Comparison of ENCODE assay signal across 8 mouse cellular contexts in the genomic region with DNA sequence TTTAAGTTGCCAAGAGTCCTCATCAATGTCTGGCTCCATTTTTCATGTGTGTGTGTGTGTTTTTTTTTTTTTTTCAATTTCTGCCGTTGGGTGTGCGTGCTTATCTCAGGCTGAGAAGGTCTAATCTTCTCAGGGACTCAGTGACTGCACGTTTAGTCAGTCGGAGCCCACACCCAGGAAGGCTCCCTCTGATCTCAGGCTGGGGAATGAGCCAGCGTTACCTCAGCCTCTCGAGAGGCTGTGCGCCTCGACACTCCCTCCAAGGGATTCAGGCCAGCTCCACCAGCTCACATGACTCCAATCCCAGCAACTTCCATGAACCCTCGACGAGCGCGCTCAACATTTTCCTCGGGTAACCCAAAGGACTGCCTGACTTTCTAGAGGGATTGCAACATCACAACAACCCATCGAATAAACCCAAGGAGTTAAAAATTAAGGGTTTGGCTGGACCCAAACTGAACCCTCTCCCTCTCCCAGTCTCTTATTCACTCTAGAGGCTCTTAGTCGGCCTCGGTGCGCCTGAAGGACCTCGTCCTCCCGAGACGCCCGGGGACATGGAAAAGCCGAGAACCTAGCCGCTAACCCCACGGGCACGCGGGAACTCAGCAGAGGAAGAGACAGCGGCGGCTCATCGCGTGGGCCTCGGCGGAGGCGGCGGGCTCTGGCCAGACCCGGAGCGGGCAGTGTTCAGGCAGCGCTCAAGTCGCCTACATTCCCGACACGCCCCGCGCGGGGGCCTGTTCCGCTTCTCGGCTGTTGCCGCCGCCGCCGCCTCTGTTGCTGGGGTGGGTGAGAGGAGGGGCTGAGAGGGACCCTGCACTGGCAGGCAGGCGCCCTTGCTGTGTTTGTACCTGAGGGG. TPM values are rescaled to one million over a fixed set of nuclear protein-coding genes. Genes with fewer than 3 reads are reported as not detected.
A peak's percentile ranks its signal among the peaks of the same experiment; 100 is the strongest.
DNase-seq lines count a peak whose midpoint lies in the region; ATAC-seq and TF ChIP-seq lines count a peak whose summit lies in the region.

Stam (plus strand) TSS at position 737 of the 859 bp plus-strand sequence.

- H3K27me3 ChIP-seq in CH12.LX (replicated peaks), result no peaks in the 10 kb centered on the region
- no peaks in the 10 kb centered on the region for H3K27me3 ChIP-seq in forebrain, embryonic 11.5 days (ENCODE audit: control insufficient read depth, insufficient read depth, low read length)
- H3K27me3 ChIP-seq in heart, embryonic 16.5 days (ENCODE audit: control insufficient read depth, insufficient read depth, low read length), result no peaks in the 10 kb centered on the region
- no peaks in the 10 kb centered on the region for H3K27me3 ChIP-seq in liver, embryonic 15.5 days
- H3K27me3 ChIP-seq in neural tube, embryonic 12.5 days (replicated peaks), result no peaks in the 10 kb centered on the region

- H3K9ac ChIP-seq in CH12.LX (ENCODE audit: insufficient read depth, low read depth), result peak within 1 kb of the TSS; percentile 76
- H3K9ac ChIP-seq in forebrain, embryonic 11.5 days (ENCODE audit: low read length), result peak within 1 kb of the TSS; percentile 80
- peak within 1 kb of the TSS; percentile 92 for H3K9ac ChIP-seq in heart, embryonic 16.5 days (ENCODE audit: low read length)
- peak within 1 kb of the TSS; percentile 96 for H3K9ac ChIP-seq in liver, embryonic 15.5 days
- peak within 1 kb of the TSS; percentile 89 for H3K9ac ChIP-seq in neural tube, embryonic 12.5 days

- WGBS in forebrain, embryonic 11.5 days, result 0% methylated on average over 44 of the region's 50 CpGs
- WGBS in heart, embryonic 16.5 days, result under 1% methylated on average over 50 of the region's 50 CpGs
- WGBS in liver, embryonic 15.5 days (ENCODE audit: insufficient replicate concordance), result under 1% methylated on average over 50 of the region's 50 CpGs
- WGBS in neural tube, embryonic 12.5 days, result under 1% methylated on average over 45 of the region's 50 CpGs

- peak within 1 kb of the TSS; percentile 98 for H3K4me2 ChIP-seq in CH12.LX (ENCODE audit: insufficient read depth, low read depth, poor library complexity, severe bottlenecking)
- H3K4me2 ChIP-seq in forebrain, embryonic 11.5 days (ENCODE audit: low read depth, low read length, severe bottlenecking), result peak within 1 kb of the TSS; percentile 78
- peak within 1 kb of the TSS; percentile 85 for H3K4me2 ChIP-seq in heart, embryonic 16.5 days (ENCODE audit: low read depth, low read length)
- H3K4me2 ChIP-seq in liver, embryonic 15.5 days, result peak within 1 kb of the TSS; percentile 75
- H3K4me2 ChIP-seq in neural tube, embryonic 12.5 days (replicated peaks), result peak within 1 kb of the TSS; percentile 57

- in situ Hi-C loops in CH12.LX (cut with MboI; ENCODE audit: low pct_ligation_motif_present, low pct_unique_long_range_greater_than_20kb, low sequenced_read_pairs), result no loop called here

- H3K27ac ChIP-seq in CH12.LX (ENCODE audit: insufficient read depth, low read depth), result peak within 1 kb of the TSS; percentile 61; the same call in 1 of the 2 replicates
- H3K27ac ChIP-seq in forebrain, embryonic 11.5 days (ENCODE audit: low read depth, low read length), result peak within 1 kb of the TSS; percentile 82
- peak within 1 kb of the TSS; percentile 98 for H3K27ac ChIP-seq in heart, embryonic 16.5 days (ENCODE audit: low read length)
- H3K27ac ChIP-seq in liver, embryonic 15.5 days (replicated peaks), result peak within 1 kb of the TSS; percentile 100
- peak within 1 kb of the TSS; percentile 77 for H3K27ac ChIP-seq in neural tube, embryonic 12.5 days

- dilution Hi-C loops in CH12.LX (cut with MboI; ENCODE audit: extremely low pct_ligation_motif_present, extremely low pct_unique_long_range_greater_than_20kb, low sequenced_read_pairs), result no loop called here

- H3K36me3 ChIP-seq in CH12.LX (replicated peaks in 1 of 2; ENCODE audit: control insufficient read depth in 1 of 2, insufficient read depth in 1 of 2, low read length in 1 of 2), result no peaks in the 10 kb centered on the region
- no peaks in the 10 kb centered on the region for H3K36me3 ChIP-seq in forebrain, embryonic 11.5 days (ENCODE audit: control insufficient read depth, insufficient read depth, low read length)
- no peaks in the 10 kb centered on the region for H3K36me3 ChIP-seq in heart, embryonic 16.5 days (ENCODE audit: control insufficient read depth, insufficient read depth)
- H3K36me3 ChIP-seq in liver, embryonic 15.5 days (replicated peaks), result no peaks in the 10 kb centered on the region
- no peaks in the 10 kb centered on the region for H3K36me3 ChIP-seq in neural tube, embryonic 12.5 days

- H3K9me3 ChIP-seq in CH12.LX (replicated peaks; ENCODE audit: low read length), result no peaks in the 10 kb centered on the region
- H3K9me3 ChIP-seq in forebrain, embryonic 11.5 days (ENCODE audit: control insufficient read depth, low read length), result no peaks in the 10 kb centered on the region
- H3K9me3 ChIP-seq in heart, embryonic 16.5 days (replicated peaks; ENCODE audit: control insufficient read depth, low read length), result no peaks in the 10 kb centered on the region
- no peaks in the 10 kb centered on the region for H3K9me3 ChIP-seq in liver, embryonic 15.5 days (replicated peaks)
- H3K9me3 ChIP-seq in neural tube, embryonic 12.5 days, result no peaks in the 10 kb centered on the region

- peaks cover 0 to 22% of the 10 kb centered on the region in 2 experiments; a peak in 2 of 4 replicates for H3K4me1 ChIP-seq in CH12.LX (ENCODE audit: control insufficient read depth in 1 of 2, insufficient read depth in 2 of 2)
- H3K4me1 ChIP-seq in forebrain, embryonic 11.5 days (replicated peaks; ENCODE audit: control insufficient read depth, insufficient read depth, low read length), result no peaks in the 10 kb centered on the region
- peaks cover 17% of the 10 kb centered on the region for H3K4me1 ChIP-seq in heart, embryonic 16.5 days (ENCODE audit: control insufficient read depth, insufficient read depth, low read length)
- peaks cover 41% of the 10 kb centered on the region for H3K4me1 ChIP-seq in liver, embryonic 15.5 days (replicated peaks)
- H3K4me1 ChIP-seq in neural tube, embryonic 12.5 days, result peaks cover 11% of the 10 kb centered on the region

- H3K79me2 ChIP-seq in CH12.LX (replicated peaks; ENCODE audit: control insufficient read depth, extremely low read depth, insufficient read depth, poor library complexity, severe bottlenecking), result peaks cover 5% of the 10 kb centered on the region; the same call in 1 of the 2 replicates

- TF ChIP-seq CTCF in CH12.LX (conservative IDR thresholded peaks at IDR 0.05 in 1 of 2, IDR thresholded peaks at IDR 0.05 in 1 of 2; ENCODE audit: low read depth in 2 of 2, low read length in 2 of 2), result no peak; a peak in 1 of 4 replicates

- TF ChIP-seq POLR2A in CH12.LX (IDR thresholded peaks at IDR 0.05; ENCODE audit: low read depth, low read length), result peak; percentile 86

- no peak for TF ChIP-seq EP300 in CH12.LX (IDR thresholded peaks at IDR 0.05; ENCODE audit: low read length)

- peak within 1 kb of the TSS; percentile 88 to 96 (median 91) for H3K4me3 ChIP-seq in CH12.LX (replicated peaks in 1 of 3; ENCODE audit: low read depth in 2 of 3, low read length in 2 of 3, poor library complexity in 1 of 3)
- H3K4me3 ChIP-seq in forebrain, embryonic 11.5 days (ENCODE audit: low read depth, low read length), result peak within 1 kb of the TSS; percentile 84
- peak within 1 kb of the TSS; percentile 99 for H3K4me3 ChIP-seq in heart, embryonic 16.5 days (ENCODE audit: low read length)
- peak within 1 kb of the TSS; percentile 98 for H3K4me3 ChIP-seq in liver, embryonic 15.5 days (replicated peaks)
- peak within 1 kb of the TSS; percentile 70 for H3K4me3 ChIP-seq in neural tube, embryonic 12.5 days

- peak; percentile 79 for DNase-seq in CH12.LX (ENCODE audit: extremely low read depth)
- DNase-seq in c-Kit-positive CD71-positive TER-119-negative erythroid progenitor cells, embryonic 14.5 days (ENCODE audit: low read depth), result peak; percentile 77
- DNase-seq in forebrain, embryonic 11.5 days (ENCODE audit: low spot score), result peak; percentile 96
- DNase-seq in kidney, postnatal 36 days, result peak; percentile 90 to 94
- DNase-seq in telencephalon, adult 2 months (ENCODE audit: low read depth, low spot score), result peak; percentile 88

- no peak for TF ChIP-seq RAD21 in CH12.LX (IDR thresholded peaks at IDR 0.05; ENCODE audit: low read depth, low read length)

- peak; percentile 98 for ATAC-seq in forebrain, embryonic 11.5 days (replicated peaks; ENCODE audit: low FRiP score)
- peak; percentile 93 for ATAC-seq in heart, embryonic 16.5 days (replicated peaks; ENCODE audit: extremely low read depth, insufficient read depth, low FRiP score)
- peak; percentile 97 for ATAC-seq in liver, embryonic 15.5 days (ENCODE audit: insufficient read depth)
- peak; percentile 98 for ATAC-seq in neural tube, embryonic 12.5 days (ENCODE audit: low FRiP score, low read depth)

TF ChIP-seq in CH12.LX, 34 proteins besides CTCF, POLR2A, EP300 and RAD21 (continues in another document):
- TF ChIP-seq ZNF384 (IDR thresholded peaks at IDR 0.05; ENCODE audit: low read depth, low read length), result peak; percentile 65
- TF ChIP-seq PAX5 (IDR thresholded peaks at IDR 0.05; ENCODE audit: low read length), result no peak
- peak; percentile 58 for TF ChIP-seq BHLHE40 (IDR thresholded peaks at IDR 0.05; ENCODE audit: low read depth, low read length)
- TF ChIP-seq ETS1 (conservative IDR thresholded peaks at IDR 0.05; ENCODE audit: low read depth, low read length), result no peak
- TF ChIP-seq TCF12 (IDR thresholded peaks at IDR 0.05; ENCODE audit: low read depth, low read length), result no peak
- TF ChIP-seq MAFK (IDR thresholded peaks at IDR 0.05; ENCODE audit: insufficient replicate concordance, low read length), result no peak
- peak; percentile 85 for TF ChIP-seq HCFC1 (IDR thresholded peaks at IDR 0.05; ENCODE audit: low read depth, low read length)
- TF ChIP-seq TBP (conservative IDR thresholded peaks at IDR 0.05; ENCODE audit: low read depth, low read length), result peak; percentile 75
- peak; percentile 78 for TF ChIP-seq SIN3A (IDR thresholded peaks at IDR 0.05; ENCODE audit: low read length)
- TF ChIP-seq NELFE (IDR thresholded peaks at IDR 0.05; ENCODE audit: low read depth, low read length), result peak; percentile 93
- 0 out of 2 replicates have a peak, but pooled peaks have one; percentile 35 for TF ChIP-seq UBTF (IDR thresholded peaks at IDR 0.05; ENCODE audit: low read depth, low read length)
- no peak for TF ChIP-seq MAZ (IDR thresholded peaks at IDR 0.05; ENCODE audit: low read depth, low read length)
- TF ChIP-seq ZKSCAN1 (IDR thresholded peaks at IDR 0.05; ENCODE audit: borderline replicate concordance, low read depth, low read length), result no peak

RNA-seq across cellular contexts. Expression of gene Stam, which starts in this region (rescaled TPM):
- 15.1 and 17.3 TPM in 2 replicates for total RNA-seq in CH12.LX (2012; rRNA removed)
- 21.4 and 25.3 TPM in 2 replicates for total RNA-seq in CH12.LX (2014; rRNA removed)
- 11.6 and 13.5 TPM in 2 replicates for polyA plus RNA-seq in CH12.LX (2012; ENCODE audit: insufficient read length, low read depth)
- 96.0 and 109 TPM in 2 replicates for polyA plus RNA-seq in forebrain, embryonic 11.5 days (2014; fragmentation: Nextera tagmentation; extraction: Ambion mirVana)
- polyA plus RNA-seq in heart, embryonic 16.5 days (2015; fragmentation: Nextera tagmentation; extraction: Ambion mirVana), result 51.9 and 56.9 TPM in 2 replicates
- 26.2 and 28.4 TPM in 2 replicates for polyA plus RNA-seq in liver, embryonic 15.5 days (2015; fragmentation: Nextera tagmentation; extraction: Ambion mirVana)
- polyA plus RNA-seq in neural tube, embryonic 12.5 days (2016; fragmentation: Nextera tagmentation; extraction: Ambion mirVana), result 104 and 107 TPM in 2 replicates

Comparison
In these comparisons a context has a peak if more than half of its experiments do, and no peak if none do; other contexts are left out.
1. Peak in every context shown above with its lines: DNase-seq, ATAC-seq, H3K4me3 ChIP-seq and H3K27ac ChIP-seq.